Mouse (Mus musculus) lung, adult 2 months (tissue): ENCODE data around the gene Mrps18a.

Experiments used
- CTCF ChIP-seq: fragments of 200-500 bp; IDR thresholded peaks from 2 replicates; pipeline ENCODE4 v1.5.1; 2011; ENCODE audit warnings: mild to moderate bottlenecking, low read length, control low read depth; ENCODE audit not compliant: insufficient read depth
- POLR2A ChIP-seq: fragments of 200-500 bp; IDR thresholded peaks from 2 replicates; pipeline ENCODE4 v1.6.1; 2011; ENCODE audit warnings: low read depth, mild to moderate bottlenecking, control low read depth, low read length, borderline replicate concordance; ENCODE audit errors: extremely low read depth

DNA sequence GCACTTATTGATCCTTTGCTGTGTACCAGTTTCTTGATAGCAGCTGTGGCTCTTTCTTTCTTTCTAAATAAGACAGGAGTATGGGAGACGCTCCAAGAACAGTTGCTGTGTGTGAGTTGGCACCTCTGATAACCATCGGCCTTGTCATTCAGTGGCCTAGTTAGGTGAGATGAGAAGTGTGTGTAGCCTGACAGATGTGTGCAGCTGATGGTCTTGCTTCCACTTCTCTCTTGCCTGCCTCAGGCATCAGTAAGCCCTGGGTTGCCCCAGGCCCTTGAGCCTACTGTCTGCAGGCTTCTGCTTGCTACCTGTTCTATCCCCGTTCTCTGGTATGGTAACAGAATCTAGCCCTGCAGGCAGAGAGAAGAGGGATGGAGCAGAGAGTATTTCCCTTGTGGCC is 6.1 kb downstream of the Mrps18a start:
- no peak for TF ChIP-seq CTCF
- TF ChIP-seq POLR2A = no peak
